Mouse (Mus musculus) forebrain, embryonic 15.5 days (tissue): Measurements from ENCODE around the gene Adgrv1. TPM values are rescaled to one million over a fixed set of nuclear protein-coding genes. Genes with fewer than 3 reads are reported as not detected.
A peak's percentile ranks its signal among the peaks of the same experiment; 100 is the strongest.

ENCODE experiments used
- ATAC-seq: fragments of 200-750 bp; cut with Nextera tagmentation; replicated peaks from 2 replicates; pipeline ENCODE4 v1.8.0; 2017; ENCODE audit warnings: mild to moderate bottlenecking, moderate TSS enrichment, moderate library complexity
- H3K27ac ChIP-seq: fragments of 300-500 bp; sonication (generic); replicated peaks from 2 replicates; pipeline ENCODE4 v1.5.1; 2015; ENCODE audit warnings: mild to moderate bottlenecking, inconsistent platforms
- H3K27me3 ChIP-seq: fragments of 300-500 bp; sonication (generic); 2 replicates; pipeline ENCODE4 v1.6.1; 2015; ENCODE audit warnings: inconsistent platforms
- H3K36me3 ChIP-seq: fragments of 300-500 bp; sonication (generic); 2 replicates; pipeline ENCODE4 v1.6.1; 2015; ENCODE audit warnings: mild to moderate bottlenecking, inconsistent platforms
- H3K4me1 ChIP-seq: fragments of 300-500 bp; sonication (generic); 2 replicates; pipeline ENCODE4 v1.6.1; 2015; ENCODE audit warnings: inconsistent platforms
- H3K4me2 ChIP-seq: fragments of 300-500 bp; sonication (generic); replicated peaks from 2 replicates; pipeline ENCODE4 v1.6.1; 2015; ENCODE audit warnings: mild to moderate bottlenecking, inconsistent platforms
- H3K4me3 ChIP-seq: fragments of 300-500 bp; sonication (generic); 2 replicates; pipeline ENCODE4 v1.5.1; 2015; ENCODE audit warnings: mild to moderate bottlenecking, inconsistent platforms
- H3K9ac ChIP-seq: fragments of 300-500 bp; sonication (generic); replicated peaks from 2 replicates; pipeline ENCODE4 v1.6.1; 2015; ENCODE audit warnings: mild to moderate bottlenecking, inconsistent platforms
- H3K9me3 ChIP-seq: fragments of 300-500 bp; sonication (generic); 2 replicates; pipeline ENCODE4 v1.6.1; 2016; ENCODE audit warnings: inconsistent platforms
- WGBS: fragments of 180-500 bp; shearing (Covaris S2); methylation state at CpG from one replicate; pipeline ENCODE4 v1.1.7; 2015; ENCODE audit warnings: mixed read lengths; 5-methylcytosine and 5-hydroxymethylcytosine counted together
- polyA plus RNA-seq: library from polyadenylated mRNA; unstranded; fragments of >200 nt; fragmentation: Nextera tagmentation; extraction: Ambion mirVana; gene quantifications from 2 replicates; pipeline ENCODE4 v1.2.1, GENCODE M21; 2015

Adgrv1 gene
- polyA plus RNA-seq, 1 experiment from 2014 or later: 17.3 TPM

- Histone ChIP-seq H3K4me1 (peaks cover 9% of the 10 kb centered on the region), H3K9me3 (no peaks in the 10 kb centered on the region), H3K36me3 (no peaks in the 10 kb centered on the region), H3K9ac (no peak overlapping the region), H3K4me2 (no peak overlapping the region), H3K27me3 (no peaks in the 10 kb centered on the region), H3K27ac (0 out of 2 replicates have a peak overlapping the region, but pooled peaks have one; percentile 1), H3K4me3 (no peak overlapping the region)
- ATAC-seq: peak; percentile 48; the same call in 1 of the 2 replicates
- 12% methylated on average over 9 of the region's 9 CpGs for WGBS
These were observed 35.9 kb downstream of the Adgrv1 start for GRCm38 (mm10) chr13:81596910-81597607.

- no peak for ATAC-seq
- H3K4me2 ChIP-seq: no peak overlapping the region
- no peaks in the 10 kb centered on the region for H3K9me3 ChIP-seq
- H3K9ac ChIP-seq: no peak overlapping the region
- 95% methylated on average over 8 of the region's 8 CpGs for WGBS
- H3K4me3 ChIP-seq: no peak overlapping the region
- H3K27ac ChIP-seq: no peak overlapping the region
- H3K27me3 ChIP-seq: no peaks in the 10 kb centered on the region
- H3K4me1 ChIP-seq: no peaks in the 10 kb centered on the region
- H3K36me3 ChIP-seq: peaks cover 7% of the 10 kb centered on the region; the same call in 1 of the 2 replicates
These were observed 54.3 kb downstream of the Adgrv1 start for GRCm38 (mm10) chr13:81578692-81579091.

GRCm38 (mm10) chr13:81570241-81570821 is 62.6 kb downstream of the Adgrv1 start:
- 12% methylated on average over 12 of the region's 12 CpGs for WGBS
- peak overlapping the region; percentile 29 for H3K27ac ChIP-seq
- no peaks in the 10 kb centered on the region for H3K27me3 ChIP-seq
- peak overlapping the region; percentile 44 for H3K4me2 ChIP-seq
- H3K4me1 ChIP-seq: peaks cover 6% of the 10 kb centered on the region
- H3K36me3 ChIP-seq: no peaks in the 10 kb centered on the region
- no peaks in the 10 kb centered on the region for H3K9me3 ChIP-seq
- H3K4me3 ChIP-seq: peak overlapping the region; percentile 34
- H3K9ac ChIP-seq: peak overlapping the region; percentile 42
- peak; percentile 92 for ATAC-seq

GRCm38 (mm10) chr13:81550024-81550423 is 82.9 kb downstream of the Adgrv1 start:
- H3K27me3 ChIP-seq: no peaks in the 10 kb centered on the region
- H3K4me1 ChIP-seq: no peaks in the 10 kb centered on the region
- ATAC-seq: peak; percentile 64
- no peak overlapping the region for H3K9ac ChIP-seq
- H3K9me3 ChIP-seq: no peaks in the 10 kb centered on the region
- H3K27ac ChIP-seq: no peak overlapping the region
- WGBS: 49% methylated on average over 1 of the region's 1 CpGs
- H3K4me2 ChIP-seq: no peak overlapping the region
- no peaks in the 10 kb centered on the region for H3K36me3 ChIP-seq
- no peak overlapping the region for H3K4me3 ChIP-seq

- Histone ChIP-seq H3K9ac (no peak overlapping the region), H3K27ac (no peak overlapping the region), H3K4me3 (no peak overlapping the region), H3K36me3 (no peaks in the 10 kb centered on the region), H3K9me3 (no peaks in the 10 kb centered on the region), H3K4me1 (no peaks in the 10 kb centered on the region), H3K4me2 (no peak overlapping the region), H3K27me3 (no peaks in the 10 kb centered on the region)
- ATAC-seq: no peak
- 93% methylated on average over 2 of the region's 2 CpGs for WGBS
These were observed 98.0 kb downstream of the Adgrv1 start for GRCm38 (mm10) chr13:81534916-81535315.

GRCm38 (mm10) chr13:81526687-81527086 is 106.3 kb downstream of the Adgrv1 start:
- H3K27me3 ChIP-seq: no peaks in the 10 kb centered on the region
- no peak overlapping the region for H3K4me2 ChIP-seq
- H3K27ac ChIP-seq: no peak overlapping the region
- no peak overlapping the region for H3K9ac ChIP-seq
- H3K4me3 ChIP-seq: no peak overlapping the region
- no peaks in the 10 kb centered on the region for H3K9me3 ChIP-seq
- ATAC-seq: 0 out of 2 replicates have a peak, but pooled peaks have one; percentile 43
- 63% methylated on average over 4 of the region's 4 CpGs for WGBS
- H3K4me1 ChIP-seq: no peaks in the 10 kb centered on the region
- H3K36me3 ChIP-seq: no peaks in the 10 kb centered on the region

- H3K27me3 ChIP-seq: no peaks in the 10 kb centered on the region
- 86% methylated on average over 7 of the region's 7 CpGs for WGBS
- H3K36me3 ChIP-seq: no peaks in the 10 kb centered on the region
- no peak overlapping the region for H3K27ac ChIP-seq
- H3K4me2 ChIP-seq: no peak overlapping the region
- no peak overlapping the region for H3K9ac ChIP-seq
- no peaks in the 10 kb centered on the region for H3K4me1 ChIP-seq
- H3K4me3 ChIP-seq: no peak overlapping the region
- no peak for ATAC-seq
- H3K9me3 ChIP-seq: no peaks in the 10 kb centered on the region
These were observed 122.8 kb downstream of the Adgrv1 start for GRCm38 (mm10) chr13:81510142-81510541.

- no peaks in the 10 kb centered on the region for H3K9me3 ChIP-seq
- no peaks in the 10 kb centered on the region for H3K27me3 ChIP-seq
- H3K4me2 ChIP-seq: no peak overlapping the region
- H3K27ac ChIP-seq: no peak overlapping the region
- no peak for ATAC-seq
- no peaks in the 10 kb centered on the region for H3K36me3 ChIP-seq
- WGBS: 81% methylated on average over 3 of the region's 3 CpGs
- H3K4me1 ChIP-seq: no peaks in the 10 kb centered on the region
- H3K9ac ChIP-seq: no peak overlapping the region
- no peak overlapping the region for H3K4me3 ChIP-seq
These were observed 135.9 kb downstream of the Adgrv1 start for GRCm38 (mm10) chr13:81497035-81497434.

- H3K4me2 ChIP-seq: no peak overlapping the region
- H3K9me3 ChIP-seq: no peaks in the 10 kb centered on the region
- no peak overlapping the region for H3K9ac ChIP-seq
- no peaks in the 10 kb centered on the region for H3K36me3 ChIP-seq
- WGBS: 65% methylated on average over 7 of the region's 7 CpGs
- H3K4me3 ChIP-seq: no peak overlapping the region
- peak overlapping the region; percentile 71; the same call in 1 of the 2 replicates for H3K27ac ChIP-seq
- H3K27me3 ChIP-seq: no peaks in the 10 kb centered on the region
- ATAC-seq: peak; percentile 81
- no peaks in the 10 kb centered on the region for H3K4me1 ChIP-seq
These were observed 141.0 kb downstream of the Adgrv1 start for GRCm38 (mm10) chr13:81491971-81492370.

GRCm38 (mm10) chr13:81486980-81487379 is 146.0 kb downstream of the Adgrv1 start:
- Histone ChIP-seq H3K4me2 (no peak overlapping the region), H3K4me3 (no peak overlapping the region)
- ATAC-seq: no peak

GRCm38 (mm10) chr13:81473750-81474149 is 159.2 kb downstream of the Adgrv1 start:
- ATAC-seq: no peak
- no peaks in the 10 kb centered on the region for H3K9me3 ChIP-seq
- H3K9ac ChIP-seq: no peak overlapping the region
- no peak overlapping the region for H3K4me3 ChIP-seq
- no peaks in the 10 kb centered on the region for H3K4me1 ChIP-seq
- H3K36me3 ChIP-seq: no peaks in the 10 kb centered on the region
- no peaks in the 10 kb centered on the region for H3K27me3 ChIP-seq
- no peak overlapping the region for H3K27ac ChIP-seq
- no peak overlapping the region for H3K4me2 ChIP-seq

More at GRCm38 (mm10) chr13:81486980-81487379, 146.0 kb downstream of the Adgrv1 start:
- no peaks in the 10 kb centered on the region for H3K36me3 ChIP-seq
- no peak overlapping the region for H3K27ac ChIP-seq
- no peaks in the 10 kb centered on the region; the same call in 1 of the 2 replicates for H3K4me1 ChIP-seq
- no peak overlapping the region for H3K9ac ChIP-seq
- no peaks in the 10 kb centered on the region for H3K27me3 ChIP-seq
- H3K9me3 ChIP-seq: no peaks in the 10 kb centered on the region

- H3K36me3 ChIP-seq: no peaks in the 10 kb centered on the region
- no peaks in the 10 kb centered on the region for H3K27me3 ChIP-seq
- H3K4me1 ChIP-seq: no peaks in the 10 kb centered on the region
- WGBS: 64% methylated on average over 4 of the region's 4 CpGs
- H3K27ac ChIP-seq: no peak overlapping the region
- ATAC-seq: 0 out of 2 replicates have a peak, but pooled peaks have one; percentile 32
- H3K9me3 ChIP-seq: no peaks in the 10 kb centered on the region
- H3K9ac ChIP-seq: no peak overlapping the region
- H3K4me3 ChIP-seq: no peak overlapping the region
- H3K4me2 ChIP-seq: no peak overlapping the region
These were observed 166.3 kb downstream of the Adgrv1 start for GRCm38 (mm10) chr13:81466661-81467060.
